Mouse (Mus musculus) liver, embryonic 16.5 days (tissue): ENCODE measurements around the gene Rras2. TPM values are rescaled to one million over a fixed set of nuclear protein-coding genes. Genes with fewer than 3 reads are reported as not detected.

Source experiments
- ATAC-seq: fragments of 200-750 bp; cut with Nextera tagmentation; 2 replicates; pipeline ENCODE4 v1.8.0; 2017; ENCODE audit warnings: low read depth, mild to moderate bottlenecking, moderate number of reproducible peaks, moderate library complexity
- H3K27ac ChIP-seq: fragments of 300-500 bp; sonication (generic); 2 replicates; pipeline ENCODE4 v1.5.1; 2014; ENCODE audit warnings: mild to moderate bottlenecking, low read length
- H3K27me3 ChIP-seq: fragments of 300-500 bp; sonication (generic); 2 replicates; pipeline ENCODE4 v1.6.1; 2014; ENCODE audit warnings: low read depth, low read length, mixed read lengths; ENCODE audit not compliant: control insufficient read depth, insufficient read depth
- H3K36me3 ChIP-seq: fragments of 300-500 bp; sonication (generic); 2 replicates; pipeline ENCODE4 v1.6.1; 2014; ENCODE audit warnings: mild to moderate bottlenecking; ENCODE audit not compliant: control insufficient read depth, insufficient read depth
- H3K4me1 ChIP-seq: fragments of 300-500 bp; sonication (generic); 2 replicates; pipeline ENCODE4 v1.6.1; 2014; ENCODE audit warnings: low read depth, low read length, mixed read lengths; ENCODE audit not compliant: control insufficient read depth
- H3K4me2 ChIP-seq: fragments of 300-500 bp; sonication (generic); 2 replicates; pipeline ENCODE4 v1.6.1; 2014; ENCODE audit warnings: low read depth, low read length, mixed read lengths
- H3K4me3 ChIP-seq: fragments of 300-500 bp; sonication (generic); 2 replicates; pipeline ENCODE4 v1.5.1; 2014; ENCODE audit warnings: low read depth, mild to moderate bottlenecking, low read length
- H3K9ac ChIP-seq: fragments of 300-500 bp; sonication (generic); 2 replicates; pipeline ENCODE4 v1.6.1; 2014; ENCODE audit warnings: low read depth, low read length
- H3K9me3 ChIP-seq: fragments of 300-500 bp; sonication (generic); replicated peaks from 2 replicates; pipeline ENCODE4 v1.6.1; 2016; ENCODE audit warnings: low read length; ENCODE audit not compliant: control insufficient read depth
- WGBS: fragments of 180-500 bp; shearing (Covaris S2); extraction: QIAGEN DNeasy Blood & Tissue Kit; methylation state at CpG from one replicate; pipeline ENCODE4 v1.1.7; 2014; ENCODE audit not compliant: insufficient replicate concordance; 5-methylcytosine and 5-hydroxymethylcytosine counted together
- polyA plus RNA-seq: library from polyadenylated mRNA; unstranded; fragments of >200 nt; fragmentation: Nextera tagmentation; extraction: Ambion mirVana; gene quantifications from 2 replicates; pipeline ENCODE4 v1.2.1, GENCODE M21; 2015

Gene Rras2
- polyA plus RNA-seq, 1 experiment from 2014 or later = 6.8 TPM

- Histone ChIP-seq H3K4me3 (no peak overlapping the region), H3K4me1 (no peaks in the 10 kb centered on the region; the same call in none of the 2 replicates), H3K27me3 (no peaks in the 10 kb centered on the region), H3K27ac (no peak overlapping the region), H3K9ac (no peak overlapping the region), H3K4me2 (no peak overlapping the region), H3K36me3 (no peaks in the 10 kb centered on the region), H3K9me3 (no peaks in the 10 kb centered on the region)
- WGBS = 63% methylated on average over 3 of the region's 3 CpGs
- no peak for ATAC-seq
These were observed 33.8 kb downstream of the Rras2 start for GRCm38 (mm10) chr7:114083760-114084159.

- no peak for ATAC-seq
- WGBS = 72% methylated on average over 2 of the region's 2 CpGs
- H3K4me1 ChIP-seq = no peaks in the 10 kb centered on the region; the same call in none of the 2 replicates
These were observed 34.5 kb downstream of the Rras2 start for GRCm38 (mm10) chr7:114083088-114083487.

GRCm38 (mm10) chr7:114081633-114082420, 35.8 kb downstream of the Rras2 start:
- ATAC-seq = no peak
- no peaks in the 10 kb centered on the region for H3K36me3 ChIP-seq
- no peak overlapping the region for H3K9ac ChIP-seq
- no peaks in the 10 kb centered on the region for H3K27me3 ChIP-seq
- H3K4me3 ChIP-seq = no peak overlapping the region
- no peaks in the 10 kb centered on the region for H3K9me3 ChIP-seq
- no peak overlapping the region for H3K27ac ChIP-seq
- no peaks in the 10 kb centered on the region; the same call in 1 of the 2 replicates for H3K4me1 ChIP-seq
- WGBS = 54% methylated on average over 21 of the region's 21 CpGs
- H3K4me2 ChIP-seq = no peak overlapping the region

More at GRCm38 (mm10) chr7:114083088-114083487, 34.5 kb downstream of the Rras2 start:
- Histone ChIP-seq H3K4me3 (no peak overlapping the region), H3K36me3 (no peaks in the 10 kb centered on the region), H3K27ac (no peak overlapping the region), H3K4me2 (no peak overlapping the region), H3K9ac (no peak overlapping the region), H3K9me3 (no peaks in the 10 kb centered on the region), H3K27me3 (no peaks in the 10 kb centered on the region)

GRCm38 (mm10) chr7:114080250-114080649, 37.3 kb downstream of the Rras2 start:
- H3K27ac ChIP-seq = no peak overlapping the region
- no peaks in the 10 kb centered on the region for H3K9me3 ChIP-seq
- no peak overlapping the region for H3K4me2 ChIP-seq
- no peaks in the 10 kb centered on the region; the same call in 1 of the 2 replicates for H3K4me1 ChIP-seq
- 57% methylated on average over 5 of the region's 5 CpGs for WGBS
- H3K27me3 ChIP-seq = no peaks in the 10 kb centered on the region
- no peak overlapping the region for H3K9ac ChIP-seq
- no peaks in the 10 kb centered on the region for H3K36me3 ChIP-seq
- no peak for ATAC-seq
- H3K4me3 ChIP-seq = no peak overlapping the region

GRCm38 (mm10) chr7:114079343-114079742, 38.2 kb downstream of the Rras2 start:
- no peak overlapping the region for H3K27ac ChIP-seq

GRCm38 (mm10) chr7:114074595-114074994, 43.0 kb downstream of the Rras2 start:
- peak overlapping the region; percentile 70 for H3K27ac ChIP-seq

More at GRCm38 (mm10) chr7:114079343-114079742, 38.2 kb downstream of the Rras2 start:
- H3K9ac ChIP-seq = no peak overlapping the region
- H3K4me2 ChIP-seq = no peak overlapping the region
- H3K9me3 ChIP-seq = no peaks in the 10 kb centered on the region
- H3K36me3 ChIP-seq = no peaks in the 10 kb centered on the region
- WGBS = 65% methylated on average over 4 of the region's 4 CpGs
- H3K4me1 ChIP-seq = no peaks in the 10 kb centered on the region; the same call in 1 of the 2 replicates
- H3K27me3 ChIP-seq = no peaks in the 10 kb centered on the region
- ATAC-seq = no peak; the same call in 1 of the 2 replicates
- H3K4me3 ChIP-seq = no peak overlapping the region

GRCm38 (mm10) chr7:114074133-114074532, 43.4 kb downstream of the Rras2 start:
- Histone ChIP-seq H3K27ac (peak overlapping the region; percentile 70), H3K9me3 (no peaks in the 10 kb centered on the region), H3K36me3 (no peaks in the 10 kb centered on the region), H3K4me2 (peak overlapping the region; percentile 9; the same call in 1 of the 2 replicates), H3K4me3 (no peak overlapping the region), H3K27me3 (no peaks in the 10 kb centered on the region), H3K4me1 (peaks cover 4% of the 10 kb centered on the region), H3K9ac (no peak overlapping the region)
- WGBS = 51% methylated on average over 7 of the region's 7 CpGs
- ATAC-seq = peak; percentile 77

More at GRCm38 (mm10) chr7:114074595-114074994, 43.0 kb downstream of the Rras2 start:
- Histone ChIP-seq H3K9me3 (no peaks in the 10 kb centered on the region), H3K9ac (no peak overlapping the region), H3K4me2 (peak overlapping the region; percentile 9; the same call in 1 of the 2 replicates), H3K27me3 (no peaks in the 10 kb centered on the region), H3K36me3 (no peaks in the 10 kb centered on the region), H3K4me3 (no peak overlapping the region), H3K4me1 (peaks cover 4% of the 10 kb centered on the region)
- peak; percentile 81 for ATAC-seq
- WGBS = 44% methylated on average over 2 of the region's 2 CpGs

GRCm38 (mm10) chr7:114071851-114072616, 45.5 kb downstream of the Rras2 start:
- Histone ChIP-seq H3K36me3 (no peaks in the 10 kb centered on the region), H3K4me2 (no peak overlapping the region), H3K4me1 (peaks cover 4% of the 10 kb centered on the region), H3K9ac (no peak overlapping the region), H3K9me3 (no peaks in the 10 kb centered on the region), H3K27me3 (no peaks in the 10 kb centered on the region), H3K4me3 (no peak overlapping the region), H3K27ac (no peak overlapping the region)
- 40% methylated on average over 13 of the region's 13 CpGs for WGBS
- ATAC-seq = no peak
